Mouse (Mus musculus) Muller cell, postnatal 12 days (primary cell): ENCODE results near the gene Cyren.

ENCODE experiments used
- DNase-seq: peaks from one replicate; pipeline ENCODE4 v3.0.0-alpha.2; 2015; ENCODE audit errors: inconsistent ontology term

Cyren gene

DNA sequence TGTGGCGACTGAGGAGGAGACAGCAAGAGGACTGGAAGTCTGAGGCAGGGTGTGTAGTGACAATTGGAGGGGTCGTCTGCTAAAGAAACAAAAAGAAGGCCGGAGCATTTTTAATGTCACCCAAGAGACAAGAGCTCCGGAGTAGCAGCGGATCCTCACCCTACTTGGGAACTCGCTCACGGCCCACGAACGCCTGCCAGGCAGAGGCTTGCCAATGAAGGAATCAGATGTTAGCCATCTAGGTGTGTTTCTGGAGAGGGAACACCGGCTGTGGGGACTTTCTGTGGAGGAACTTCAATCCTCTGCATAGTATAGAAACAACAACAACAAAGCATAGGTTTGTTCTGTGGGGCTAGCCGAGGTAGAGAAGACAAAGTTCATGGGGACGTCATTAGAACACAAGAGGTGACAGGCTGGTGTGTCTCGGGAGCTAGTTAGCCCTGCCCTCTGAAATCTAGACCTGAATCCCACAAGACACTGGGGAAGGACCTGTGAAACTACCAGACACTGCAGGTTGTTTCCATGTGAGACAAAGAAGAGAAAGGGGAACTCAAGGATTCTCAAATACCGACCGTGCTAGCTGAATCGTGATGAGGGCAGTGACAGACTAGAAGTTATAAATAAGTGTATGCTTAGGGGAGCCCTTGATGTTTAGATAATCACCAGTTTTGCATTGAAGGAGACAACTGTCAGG is 10.4 kb downstream of the Cyren start:
- no peak for DNase-seq

DNA sequence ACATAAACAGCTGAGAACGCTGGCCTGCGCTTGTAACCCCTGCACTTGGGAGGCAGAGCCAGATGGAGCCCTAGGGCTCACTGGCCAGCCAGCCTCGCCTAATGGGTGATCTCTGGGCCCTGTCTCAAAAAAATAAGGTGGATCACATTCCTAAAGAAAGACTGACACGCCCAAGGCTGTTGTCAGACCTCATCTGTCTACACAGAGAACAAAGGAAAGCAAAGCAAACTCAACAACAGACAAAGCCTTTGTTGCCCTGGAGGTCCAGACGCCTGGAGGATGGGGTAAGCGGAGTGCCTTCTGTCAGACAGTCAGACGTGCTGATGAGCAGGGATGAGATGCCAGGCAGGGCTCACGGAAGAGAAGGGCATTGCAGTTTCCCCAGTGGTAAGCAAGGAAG is 11.1 kb downstream of the Cyren start:
- peak; percentile 56 for DNase-seq

DNA sequence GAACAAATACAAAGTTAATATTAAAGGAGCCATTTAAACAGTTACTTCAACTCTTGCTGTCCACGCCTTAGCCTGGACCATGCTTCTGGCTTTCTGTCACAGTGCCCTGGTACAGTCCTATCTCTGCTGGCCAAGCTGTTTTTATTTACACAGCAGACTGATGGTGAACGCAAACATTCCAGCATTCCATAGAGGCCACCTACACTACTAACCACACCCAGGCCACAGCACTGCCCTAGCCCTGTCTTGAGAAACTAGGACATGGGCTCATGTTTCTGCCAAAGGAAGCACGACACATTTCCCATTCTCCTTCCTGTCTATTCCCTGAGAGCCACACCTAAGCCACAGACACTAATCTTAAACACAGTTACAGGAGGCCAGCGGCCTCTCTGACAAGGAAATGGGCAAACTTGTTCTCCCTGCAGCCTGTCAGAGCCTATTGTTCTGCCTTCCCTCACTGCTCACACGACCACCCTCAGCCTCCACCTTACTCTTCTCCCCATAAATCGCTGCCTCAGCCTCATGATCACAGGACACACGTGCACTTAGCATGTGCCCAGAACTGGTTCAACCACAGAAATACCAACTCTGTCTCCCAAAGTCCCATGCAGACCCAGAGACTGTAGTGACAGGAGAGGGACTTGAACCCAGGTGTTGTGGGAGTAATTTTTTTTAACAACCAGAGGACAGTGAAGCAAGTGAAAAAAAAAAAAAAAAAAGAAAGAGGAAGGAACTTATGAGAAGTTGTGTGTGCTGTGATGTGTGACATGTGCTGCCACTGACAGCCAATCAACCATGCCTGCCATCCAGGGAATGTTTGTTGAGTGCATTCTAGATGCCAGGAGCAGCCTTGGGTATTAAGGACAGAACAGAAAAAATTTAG is 11.9 kb downstream of the Cyren start:
- DNase-seq, result no peak

DNA sequence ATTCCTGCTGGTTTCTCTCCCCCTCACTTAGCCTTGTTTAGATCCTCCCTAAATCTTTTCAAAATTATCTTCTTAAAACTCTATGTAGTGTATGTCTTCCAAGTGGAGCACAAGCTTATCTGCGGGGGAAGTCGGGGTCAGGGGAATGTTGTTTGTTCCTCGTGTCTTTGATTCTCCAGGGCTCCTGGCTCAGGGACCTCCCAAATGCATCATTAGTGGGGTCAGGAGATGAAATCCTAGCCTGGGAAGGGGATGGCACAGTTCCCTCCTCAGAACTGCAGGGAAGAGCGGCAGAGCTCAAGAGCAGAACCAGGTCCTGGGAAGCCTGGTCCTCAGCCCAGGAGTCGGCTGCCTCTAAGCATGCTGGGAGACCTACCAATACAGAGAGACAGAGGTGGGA is 12.6 kb downstream of the Cyren start:
- DNase-seq, result no peak

DNA sequence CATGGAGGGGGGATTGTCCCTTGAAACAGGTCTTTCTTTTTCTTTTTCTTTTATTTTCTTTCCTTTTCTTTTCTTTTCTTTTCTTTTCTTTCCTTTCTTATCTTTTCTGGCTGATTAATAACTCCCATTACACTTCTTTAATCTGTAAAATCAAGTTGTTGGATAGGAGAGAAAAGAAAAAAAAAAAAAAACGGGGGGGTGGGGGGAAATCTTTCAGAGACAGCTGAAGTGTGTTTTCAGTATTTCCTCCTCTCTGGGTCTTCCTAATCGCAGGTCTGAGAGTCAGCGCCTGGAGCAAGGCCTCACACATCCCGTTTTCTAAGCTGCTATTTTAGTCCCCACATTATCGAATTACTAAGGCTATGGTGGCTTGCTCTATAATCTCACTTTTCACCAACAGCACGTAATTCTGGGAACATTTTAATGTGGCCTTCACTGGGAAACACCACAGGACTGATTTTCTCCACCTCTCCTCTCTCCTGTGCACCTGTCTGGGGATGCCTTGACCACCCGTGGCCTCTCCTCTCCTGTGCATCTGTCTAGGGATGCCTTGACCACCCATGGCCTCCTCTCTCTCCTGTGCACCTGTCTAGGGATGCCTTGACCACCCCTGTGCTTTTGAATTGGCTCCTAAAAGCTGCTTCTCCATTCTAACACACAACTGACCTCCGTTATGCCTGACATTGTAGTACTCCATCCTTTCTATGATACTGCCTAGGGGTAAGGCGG is 13.9 kb downstream of the Cyren start:
- DNase-seq, result no peak

DNA sequence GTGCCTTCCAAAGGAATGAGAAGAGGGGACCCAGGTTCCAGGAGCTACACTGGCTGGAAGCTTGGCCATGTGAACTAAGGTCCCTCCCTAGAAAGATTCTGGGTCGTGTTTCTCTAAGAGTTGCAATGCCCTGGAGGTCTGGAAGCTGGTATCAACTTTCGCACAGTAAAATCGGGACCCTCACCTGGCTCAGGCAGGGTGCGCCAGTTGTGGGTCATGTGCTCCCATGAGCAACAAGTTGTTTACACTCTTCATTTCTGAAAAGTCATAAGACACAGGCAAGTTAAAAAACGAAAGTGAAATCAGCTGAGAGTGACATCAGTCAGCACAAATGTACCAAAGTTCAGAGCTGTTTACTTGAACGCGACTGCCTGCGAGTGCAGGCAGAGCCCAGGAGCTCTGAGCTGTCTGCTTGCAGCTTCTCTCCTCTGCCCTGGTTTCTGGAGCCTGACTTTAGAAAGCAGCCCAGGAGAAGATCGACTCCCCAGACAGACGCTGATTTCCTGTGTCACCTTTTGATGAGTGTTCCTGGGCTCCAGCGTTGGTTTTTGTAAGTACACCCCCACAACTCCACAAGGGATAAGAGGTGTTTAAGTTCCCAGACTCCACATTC is 15.0 kb downstream of the Cyren start, which contains the start of gene Tmem140:
Tmem140 (plus strand) TSS at position 356 of the 613 bp plus-strand sequence.
- DNase-seq, result peak; percentile 54

DNA sequence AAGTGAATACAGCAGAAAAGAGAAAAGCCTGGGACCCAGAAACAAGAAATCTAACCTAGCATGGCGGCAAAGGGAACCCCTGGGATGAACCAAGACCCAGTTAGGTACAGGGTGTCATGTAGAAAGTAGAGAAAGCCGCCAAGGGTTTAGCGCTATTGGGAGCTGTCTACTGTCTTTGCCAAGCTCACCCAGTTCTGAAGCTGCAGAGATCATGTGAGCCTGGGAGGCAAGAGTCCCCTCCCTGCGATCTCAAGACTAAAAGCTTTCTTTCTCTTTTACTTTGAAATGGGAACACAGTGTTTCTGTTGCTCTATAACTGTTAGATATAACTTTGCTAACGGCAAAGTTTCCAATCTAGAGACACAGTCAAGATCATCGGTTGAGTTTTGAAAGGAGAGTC is 15.5 kb downstream of the Cyren start:
- no peak for DNase-seq

DNA sequence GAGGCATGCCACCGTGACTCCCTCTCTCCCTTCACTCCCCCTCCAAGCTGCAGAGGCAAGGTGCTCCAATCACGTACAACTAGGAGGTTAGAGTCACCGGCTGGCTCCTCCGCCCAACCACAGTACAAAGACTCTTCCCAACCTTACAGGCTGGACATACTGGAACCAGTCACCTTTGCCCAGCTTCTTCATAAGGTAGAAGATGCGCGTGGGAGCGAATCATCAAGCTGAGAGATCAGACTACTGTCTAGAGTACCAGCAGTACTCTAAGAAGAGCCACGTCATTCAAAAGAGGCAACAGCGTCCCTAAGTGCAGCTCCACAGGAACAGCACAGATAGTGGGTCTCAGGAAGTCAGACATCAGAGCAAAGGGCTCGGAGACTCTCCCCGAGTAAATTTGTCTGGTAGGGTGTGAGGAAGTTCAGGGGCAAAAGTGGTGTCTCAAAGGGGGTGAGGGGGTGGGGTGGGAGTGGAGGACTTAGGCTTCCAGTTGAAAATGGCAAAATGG is 16.3 kb downstream of the Cyren start:
- DNase-seq, result no peak

DNA sequence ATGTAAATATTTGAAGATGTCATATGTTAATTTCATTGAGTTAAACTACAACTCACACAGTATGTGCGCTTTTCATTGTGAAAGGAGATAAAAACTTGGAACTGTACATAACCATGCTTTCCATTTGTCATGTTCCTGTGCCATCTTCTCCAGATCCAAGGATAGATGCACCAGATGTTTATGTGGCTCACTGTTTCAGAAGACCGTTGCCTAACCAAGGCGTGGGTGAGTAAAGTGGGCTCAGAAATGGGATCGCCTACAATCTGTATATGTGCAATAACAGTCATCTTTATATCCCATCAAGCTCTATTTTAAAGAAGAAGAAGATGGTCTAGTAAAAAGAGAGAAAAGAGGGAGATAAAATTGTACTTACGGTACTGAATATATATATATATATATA is 45.5 kb downstream of the Cyren start:
- DNase-seq, result no peak

DNA sequence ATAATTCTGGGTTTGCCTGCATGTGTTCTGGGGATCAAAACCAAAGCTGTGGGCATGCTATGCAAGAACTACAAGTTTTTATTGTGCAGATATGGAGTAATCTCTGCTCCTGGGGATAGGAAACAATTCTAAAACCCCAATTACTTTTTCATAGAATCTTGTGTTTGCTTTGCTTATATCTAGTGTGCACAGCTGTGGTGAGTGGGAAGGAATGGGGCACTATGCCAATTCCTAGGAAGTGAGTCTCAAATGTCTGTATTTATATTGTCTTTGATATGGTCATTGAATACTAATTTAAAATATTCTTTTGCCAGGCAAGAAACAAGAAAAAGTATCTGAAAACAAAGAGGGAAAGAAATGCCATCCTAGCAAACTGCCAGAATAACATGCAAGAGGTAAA is 53.5 kb downstream of the Cyren start:
- no peak for DNase-seq
